Mouse (Mus musculus) forebrain, embryonic 14.5 days (tissue): ENCODE measurements at regions not wholly inside any gene's neighbourhood (a gene's known extent, or its start where the extent isn't known, plus 50 kb on each side); places are given as distances from the start of the nearest gene placed in this dataset.
A peak's percentile ranks its signal among the peaks of the same experiment; 100 is the strongest.

Source experiments
- ATAC-seq: fragments of 200-750 bp; cut with Nextera tagmentation; 2 replicates; pipeline ENCODE4 v1.8.0; 2017; ENCODE audit warnings: mild to moderate bottlenecking, moderate library complexity
- DNase-seq: peaks from one replicate; pipeline ENCODE4 v3.0.0-alpha.2; 2015; ENCODE audit warnings: low spot score
- H3K27ac ChIP-seq: fragments of 300-500 bp; sonication (generic); 2 replicates; pipeline ENCODE4 v1.5.1; 2014; ENCODE audit warnings: low read depth, mild to moderate bottlenecking, control low read depth, low read length, moderate library complexity
- H3K27me3 ChIP-seq: fragments of 300-500 bp; sonication (generic); replicated peaks from 2 replicates; pipeline ENCODE4 v1.6.1; 2014; ENCODE audit warnings: low read length, control low read depth, mixed read lengths; ENCODE audit not compliant: control insufficient read depth, insufficient read depth
- H3K36me3 ChIP-seq: fragments of 300-500 bp; sonication (generic); 2 replicates; pipeline ENCODE4 v1.6.1; 2014; ENCODE audit warnings: low read length, control low read depth; ENCODE audit not compliant: control insufficient read depth, insufficient read depth
- H3K4me1 ChIP-seq: fragments of 300-500 bp; sonication (generic); 2 replicates; pipeline ENCODE4 v1.6.1; 2014; ENCODE audit warnings: antibody characterized with exemption, low read length, control low read depth; ENCODE audit not compliant: control insufficient read depth, insufficient read depth
- H3K4me2 ChIP-seq: fragments of 300-500 bp; sonication (generic); 2 replicates; pipeline ENCODE4 v1.6.1; 2014; ENCODE audit warnings: mild to moderate bottlenecking, control low read depth, low read length
- H3K4me3 ChIP-seq: fragments of 300-500 bp; sonication (generic); 2 replicates; pipeline ENCODE4 v1.5.1; 2014; ENCODE audit warnings: low read depth, low read length, control low read depth
- H3K9ac ChIP-seq: fragments of 300-500 bp; sonication (generic); 2 replicates; pipeline ENCODE4 v1.6.1; 2014; ENCODE audit warnings: mild to moderate bottlenecking, low read length, control low read depth, moderate library complexity
- H3K9me3 ChIP-seq: fragments of 300-500 bp; sonication (generic); replicated peaks from 2 replicates; pipeline ENCODE4 v1.6.1; 2016; ENCODE audit warnings: low read length, control low read depth, mixed read lengths; ENCODE audit not compliant: control insufficient read depth
- WGBS: fragments of 180-500 bp; shearing (Covaris S2); extraction: QIAGEN DNeasy Blood & Tissue Kit; methylation state at CpG from one replicate; pipeline ENCODE4 v1.1.7; 2014; 5-methylcytosine and 5-hydroxymethylcytosine counted together

- WGBS, result 3% methylated on average over 7 of the region's 7 CpGs
- no peak overlapping the region for H3K9ac ChIP-seq
These were observed 235.0 kb downstream of the Sox9 start for GRCm38 (mm10) chr11:113016801-113017715.

GRCm38 (mm10) chr11:113021533-113021932, 239.5 kb downstream of the Sox9 start:
- H3K9ac ChIP-seq, result no peak overlapping the region
- no peak overlapping the region for H3K4me2 ChIP-seq
- 54% methylated on average over 4 of the region's 4 CpGs for WGBS
- peaks cover 18% of the 10 kb centered on the region for H3K4me1 ChIP-seq
- no peaks in the 10 kb centered on the region for H3K27me3 ChIP-seq
- H3K9me3 ChIP-seq, result no peaks in the 10 kb centered on the region
- DNase-seq, result no peak
- no peaks in the 10 kb centered on the region for H3K36me3 ChIP-seq
- H3K27ac ChIP-seq, result no peak overlapping the region
- H3K4me3 ChIP-seq, result no peak overlapping the region
- no peak for ATAC-seq

More at GRCm38 (mm10) chr11:113016801-113017715, 235.0 kb downstream of the Sox9 start:
- DNase-seq (peak; percentile 94), ATAC-seq (peak; percentile 86)
- Histone ChIP-seq H3K27ac (peak overlapping the region; percentile 77), H3K9me3 (no peaks in the 10 kb centered on the region), H3K36me3 (no peaks in the 10 kb centered on the region), H3K4me1 (peaks cover 41% of the 10 kb centered on the region), H3K27me3 (no peaks in the 10 kb centered on the region), H3K4me2 (no peak overlapping the region), H3K4me3 (no peak overlapping the region)

- H3K27ac ChIP-seq, result no peak overlapping the region
- WGBS, result 67% methylated on average over 6 of the region's 6 CpGs
- DNase-seq, result no peak
- no peaks in the 10 kb centered on the region for H3K9me3 ChIP-seq
- no peaks in the 10 kb centered on the region for H3K36me3 ChIP-seq
- H3K4me2 ChIP-seq, result no peak overlapping the region
- no peak for ATAC-seq
- H3K27me3 ChIP-seq, result no peaks in the 10 kb centered on the region
- H3K4me1 ChIP-seq, result no peaks in the 10 kb centered on the region
- H3K9ac ChIP-seq, result no peak overlapping the region
- no peak overlapping the region for H3K4me3 ChIP-seq
These were observed 245.0 kb downstream of the Sox9 start for GRCm38 (mm10) chr11:113026994-113027393.

- ATAC-seq (no peak), DNase-seq (no peak)
- H3K27ac ChIP-seq, result no peak overlapping the region
- H3K4me3 ChIP-seq, result no peak overlapping the region
- H3K4me2 ChIP-seq, result no peak overlapping the region
- H3K27me3 ChIP-seq, result no peaks in the 10 kb centered on the region
- no peak overlapping the region for H3K9ac ChIP-seq
- H3K9me3 ChIP-seq, result no peaks in the 10 kb centered on the region
- no peaks in the 10 kb centered on the region for H3K36me3 ChIP-seq
- H3K4me1 ChIP-seq, result no peaks in the 10 kb centered on the region
- WGBS, result 97% methylated on average over 8 of the region's 8 CpGs
These were observed 246.4 kb downstream of the Sox9 start for GRCm38 (mm10) chr11:113028235-113028919.

- ATAC-seq (no peak), DNase-seq (no peak)
- no peak overlapping the region for H3K9ac ChIP-seq
- H3K27ac ChIP-seq, result no peak overlapping the region
- no peaks in the 10 kb centered on the region for H3K27me3 ChIP-seq
- H3K4me2 ChIP-seq, result no peak overlapping the region
- H3K4me3 ChIP-seq, result no peak overlapping the region
- H3K4me1 ChIP-seq, result no peaks in the 10 kb centered on the region
- WGBS, result 50% methylated on average over 8 of the region's 8 CpGs
- H3K36me3 ChIP-seq, result no peaks in the 10 kb centered on the region
- H3K9me3 ChIP-seq, result no peaks in the 10 kb centered on the region
These were observed 249.4 kb downstream of the Sox9 start for GRCm38 (mm10) chr11:113031405-113031804.

GRCm38 (mm10) chr11:113032487-113033228, 250.6 kb downstream of the Sox9 start:
- H3K4me3 ChIP-seq, result no peak overlapping the region
- no peaks in the 10 kb centered on the region for H3K4me1 ChIP-seq
- H3K9me3 ChIP-seq, result no peaks in the 10 kb centered on the region
- H3K36me3 ChIP-seq, result no peaks in the 10 kb centered on the region
- WGBS, result 86% methylated on average over 8 of the region's 8 CpGs
- ATAC-seq (no peak), DNase-seq (no peak)
- no peak overlapping the region for H3K27ac ChIP-seq
- H3K4me2 ChIP-seq, result no peak overlapping the region
- H3K27me3 ChIP-seq, result no peaks in the 10 kb centered on the region
- H3K9ac ChIP-seq, result no peak overlapping the region

- Histone ChIP-seq H3K4me1 (no peaks in the 10 kb centered on the region), H3K36me3 (no peaks in the 10 kb centered on the region), H3K27ac (no peak overlapping the region), H3K9me3 (no peaks in the 10 kb centered on the region), H3K4me3 (no peak overlapping the region), H3K4me2 (no peak overlapping the region), H3K27me3 (no peaks in the 10 kb centered on the region), H3K9ac (no peak overlapping the region)
- DNase-seq, result no peak
- 95% methylated on average over 13 of the region's 13 CpGs for WGBS
- no peak for ATAC-seq
These were observed 252.9 kb downstream of the Sox9 start for GRCm38 (mm10) chr11:113034911-113035310.

GRCm38 (mm10) chr11:113037736-113038135, 255.7 kb downstream of the Sox9 start:
- 82% methylated on average over 4 of the region's 4 CpGs for WGBS
- Histone ChIP-seq H3K4me3 (no peak overlapping the region), H3K4me1 (no peaks in the 10 kb centered on the region), H3K36me3 (0 out of 2 replicates have a peak, but pooled peaks cover 7% of the 10 kb centered on the region), H3K4me2 (no peak overlapping the region), H3K9ac (no peak overlapping the region), H3K27me3 (no peaks in the 10 kb centered on the region), H3K27ac (no peak overlapping the region; the same call in 1 of the 2 replicates), H3K9me3 (no peaks in the 10 kb centered on the region)
- ATAC-seq, result no peak
- DNase-seq, result no peak
